Mouse (Mus musculus) midbrain, embryonic 14.5 days (tissue): ENCODE data around the gene Agr3. TPM values are rescaled to one million over a fixed set of nuclear protein-coding genes. Genes with fewer than 3 reads are reported as not detected.

Source experiments
- ATAC-seq: fragments of 200-750 bp; cut with Nextera tagmentation; 2 replicates; pipeline ENCODE4 v1.8.0; 2017; ENCODE audit warnings: moderate number of reproducible peaks, moderate library complexity; ENCODE audit not compliant: low FRiP score, low TSS enrichment
- DNase-seq: peaks from one replicate; pipeline ENCODE4 v3.0.0-alpha.2; 2015
- H3K27ac ChIP-seq: fragments of 300-500 bp; sonication (generic); replicated peaks from 2 replicates; pipeline ENCODE4 v1.5.1; 2014; ENCODE audit warnings: mild to moderate bottlenecking, low read depth, low read length, moderate library complexity
- H3K27me3 ChIP-seq: fragments of 300-500 bp; sonication (generic); 2 replicates; pipeline ENCODE4 v1.6.1; 2014; ENCODE audit warnings: low read length, control low read depth, mixed read lengths; ENCODE audit not compliant: control insufficient read depth, insufficient read depth
- H3K36me3 ChIP-seq: fragments of 300-500 bp; sonication (generic); 2 replicates; pipeline ENCODE4 v1.6.1; 2014; ENCODE audit warnings: low read length, control low read depth; ENCODE audit not compliant: control insufficient read depth, insufficient read depth
- H3K4me1 ChIP-seq: fragments of 300-500 bp; sonication (generic); 2 replicates; pipeline ENCODE4 v1.6.1; 2014; ENCODE audit warnings: mild to moderate bottlenecking, antibody characterized with exemption, low read length, control low read depth; ENCODE audit not compliant: control insufficient read depth, insufficient read depth
- H3K4me2 ChIP-seq: fragments of 300-500 bp; sonication (generic); 2 replicates; pipeline ENCODE4 v1.6.1; 2014; ENCODE audit warnings: mild to moderate bottlenecking, low read length, moderate library complexity
- H3K4me3 ChIP-seq: fragments of 300-500 bp; sonication (generic); replicated peaks from 2 replicates; pipeline ENCODE4 v1.5.1; 2014; ENCODE audit warnings: low read depth, low read length
- H3K9ac ChIP-seq: fragments of 300-500 bp; sonication (generic); replicated peaks from 2 replicates; pipeline ENCODE4 v1.6.1; 2014; ENCODE audit warnings: mild to moderate bottlenecking, low read length, moderate library complexity
- H3K9me3 ChIP-seq: fragments of 300-500 bp; sonication (generic); 2 replicates; pipeline ENCODE4 v1.6.1; 2016; ENCODE audit warnings: low read length, control low read depth, mixed read lengths; ENCODE audit not compliant: control insufficient read depth
- WGBS: fragments of 180-500 bp; shearing (Covaris S2); extraction: QIAGEN DNeasy Blood & Tissue Kit; methylation state at CpG from one replicate; pipeline ENCODE4 v1.1.7; 2014; 5-methylcytosine and 5-hydroxymethylcytosine counted together
- polyA plus RNA-seq: library from polyadenylated mRNA; unstranded; fragments of >200 nt; fragmentation: Nextera tagmentation; extraction: Ambion mirVana; gene quantifications from 2 replicates; pipeline ENCODE4 v1.2.1, GENCODE M21; 2014

Gene Agr3
- 0.53 TPM in 1 of 2 replicates, not detected in the other for polyA plus RNA-seq

GRCm38 (mm10) chr12:35925402-35925801 is at the start of gene Agr3:
Gene Agr3, plus strand, starts transcription at chr12:35925620.
- DNase-seq: no peak
- 87% methylated on average over 9 of the region's 9 CpGs for WGBS
- ATAC-seq: no peak

GRCm38 (mm10) chr12:35884892-35885558 is 40.4 kb upstream of the Agr3 start:
- no peak overlapping the region for H3K4me2 ChIP-seq
- no peak for DNase-seq
- WGBS: 64% methylated on average over 9 of the region's 9 CpGs
- no peak overlapping the region for H3K9ac ChIP-seq
- H3K4me3 ChIP-seq: no peak overlapping the region
- no peak for ATAC-seq
- no peaks in the 10 kb centered on the region for H3K27me3 ChIP-seq
- no peaks in the 10 kb centered on the region for H3K4me1 ChIP-seq
- H3K36me3 ChIP-seq: no peaks in the 10 kb centered on the region
- no peak overlapping the region for H3K27ac ChIP-seq
- no peaks in the 10 kb centered on the region for H3K9me3 ChIP-seq

More at GRCm38 (mm10) chr12:35925402-35925801, at the start of gene Agr3:
- no peaks in the 10 kb centered on the region for H3K27me3 ChIP-seq
- H3K9me3 ChIP-seq: no peaks in the 10 kb centered on the region
- no peak within 1 kb of the TSS for H3K4me2 ChIP-seq
- H3K36me3 ChIP-seq: no peaks in the 10 kb centered on the region
- H3K9ac ChIP-seq: no peak within 1 kb of the TSS
- no peaks in the 10 kb centered on the region for H3K4me1 ChIP-seq
- no peak within 1 kb of the TSS for H3K27ac ChIP-seq
- H3K4me3 ChIP-seq: no peak within 1 kb of the TSS

GRCm38 (mm10) chr12:35889383-35889782 is 36.0 kb upstream of the Agr3 start:
- no peak for DNase-seq

GRCm38 (mm10) chr12:35890756-35891155 is 34.7 kb upstream of the Agr3 start:
- no peak overlapping the region for H3K4me2 ChIP-seq
- no peak overlapping the region for H3K27ac ChIP-seq
- ATAC-seq (no peak), DNase-seq (no peak)
- H3K4me1 ChIP-seq: peaks cover 10% of the 10 kb centered on the region; the same call in 1 of the 2 replicates
- no peak overlapping the region for H3K9ac ChIP-seq
- H3K27me3 ChIP-seq: no peaks in the 10 kb centered on the region
- WGBS: 93% methylated on average over 2 of the region's 2 CpGs
- H3K4me3 ChIP-seq: no peak overlapping the region
- H3K9me3 ChIP-seq: no peaks in the 10 kb centered on the region
- H3K36me3 ChIP-seq: no peaks in the 10 kb centered on the region

More at GRCm38 (mm10) chr12:35889383-35889782, 36.0 kb upstream of the Agr3 start:
- Histone ChIP-seq H3K9ac (no peak overlapping the region), H3K4me1 (peaks cover 4% of the 10 kb centered on the region; the same call in 1 of the 2 replicates), H3K36me3 (no peaks in the 10 kb centered on the region), H3K4me3 (no peak overlapping the region), H3K9me3 (no peaks in the 10 kb centered on the region), H3K4me2 (no peak overlapping the region), H3K27ac (no peak overlapping the region), H3K27me3 (no peaks in the 10 kb centered on the region)
- 77% methylated on average over 2 of the region's 2 CpGs for WGBS
- no peak for ATAC-seq

GRCm38 (mm10) chr12:35894304-35894900 is 31.0 kb upstream of the Agr3 start:
- H3K36me3 ChIP-seq: no peaks in the 10 kb centered on the region
- no peak overlapping the region for H3K27ac ChIP-seq
- H3K27me3 ChIP-seq: no peaks in the 10 kb centered on the region
- no peaks in the 10 kb centered on the region for H3K9me3 ChIP-seq
- no peak overlapping the region for H3K4me2 ChIP-seq
- H3K9ac ChIP-seq: no peak overlapping the region
- DNase-seq: no peak
- H3K4me1 ChIP-seq: peaks cover 15% of the 10 kb centered on the region; the same call in 1 of the 2 replicates
- no peak overlapping the region for H3K4me3 ChIP-seq
- ATAC-seq: no peak
- WGBS: 7% methylated on average over 6 of the region's 6 CpGs

- DNase-seq: peak; percentile 95
- ATAC-seq: peak; percentile 46; the same call in 1 of the 2 replicates
- peak overlapping the region; percentile 80 for H3K27ac ChIP-seq
Observed at GRCm38 (mm10) chr12:35895875-35896763, 29.3 kb upstream of the Agr3 start.

GRCm38 (mm10) chr12:35896764-35897282 is 28.6 kb upstream of the Agr3 start:
- Histone ChIP-seq H3K27ac (peak overlapping the region; percentile 80), H3K4me1 (peaks cover 15% of the 10 kb centered on the region; the same call in 1 of the 2 replicates), H3K4me3 (peak overlapping the region; percentile 38), H3K36me3 (no peaks in the 10 kb centered on the region), H3K4me2 (peak overlapping the region; percentile 56), H3K9ac (peak overlapping the region; percentile 50), H3K9me3 (no peaks in the 10 kb centered on the region), H3K27me3 (no peaks in the 10 kb centered on the region)
- ATAC-seq: peak; percentile 62
- peak; percentile 75 for DNase-seq
- 2% methylated on average over 4 of the region's 4 CpGs for WGBS

More at GRCm38 (mm10) chr12:35895875-35896763, 29.3 kb upstream of the Agr3 start:
- WGBS: 12% methylated on average over 20 of the region's 20 CpGs
- Histone ChIP-seq H3K9ac (peak overlapping the region; percentile 50), H3K9me3 (no peaks in the 10 kb centered on the region), H3K27me3 (no peaks in the 10 kb centered on the region), H3K4me3 (peak overlapping the region; percentile 38), H3K36me3 (no peaks in the 10 kb centered on the region), H3K4me1 (peaks cover 15% of the 10 kb centered on the region; the same call in 1 of the 2 replicates), H3K4me2 (peak overlapping the region; percentile 56)

GRCm38 (mm10) chr12:35910632-35911031 is 14.8 kb upstream of the Agr3 start:
- ATAC-seq (no peak), DNase-seq (no peak)
- Histone ChIP-seq H3K9me3 (no peaks in the 10 kb centered on the region), H3K4me3 (no peak overlapping the region), H3K4me2 (no peak overlapping the region), H3K27ac (no peak overlapping the region), H3K36me3 (no peaks in the 10 kb centered on the region), H3K4me1 (no peaks in the 10 kb centered on the region), H3K27me3 (no peaks in the 10 kb centered on the region), H3K9ac (no peak overlapping the region)
- 67% methylated on average over 1 of the region's 1 CpGs for WGBS
